Mouse (Mus musculus): ENCODE measurements around the gene B230104I21Rik. TPM values are rescaled to one million over a fixed set of nuclear protein-coding genes. Genes with fewer than 3 reads are reported as not detected.

The B230104I21Rik gene
- total RNA-seq, 2 experiments from 2014 or later, result 0.53 TPM; not detected in 1

GRCm38 (mm10) chr4:154390333-154391080 lies 54.6 kb downstream of the B230104I21Rik start:
- peak in 1 of 2 experiments; percentile 67 for DNase-seq (ENCODE audit: low spot score in 2 of 2)

- no peak for DNase-seq (ENCODE audit: low spot score in 2 of 2)
Measured at GRCm38 (mm10) chr4:154392641-154393040, 56.7 kb downstream of the B230104I21Rik start.

- peak in 1 of 2 experiments; percentile 58 for DNase-seq (ENCODE audit: low spot score in 2 of 2)
Measured at GRCm38 (mm10) chr4:154393196-154394122, 57.5 kb downstream of the B230104I21Rik start.

- peak in 1 of 2 experiments; percentile 58 for DNase-seq (ENCODE audit: low spot score in 2 of 2)
Measured at GRCm38 (mm10) chr4:154394123-154394722, 58.3 kb downstream of the B230104I21Rik start.

GRCm38 (mm10) chr4:154396652-154397301 lies 60.9 kb downstream of the B230104I21Rik start:
- DNase-seq (ENCODE audit: low spot score in 2 of 2), result no peak

Other genes with a start within 250 kb of the B230104I21Rik start
- 1 to 10 TPM; 3.8 to 4.0 TPM for gene Trp73, start 195.9 kb upstream of the B230104I21Rik start, total RNA-seq (2021)
- 10 to 100 TPM; 29.7 to 36.1 TPM for gene Wrap73, start 193.8 kb upstream of the B230104I21Rik start, total RNA-seq (2021)
- 100 to 1,000 TPM; 156 to 166 TPM for gene Tprgl, start 175.5 kb upstream of the B230104I21Rik start, total RNA-seq (2021)
- gene Megf6, start 165.4 kb upstream of the B230104I21Rik start, total RNA-seq (2021), result 10 to 100 TPM in 1 of 2 experiments, 1 to 10 TPM in 1; 9.4 to 11.6 TPM
- gene Arhgef16, start 34.5 kb upstream of the B230104I21Rik start, total RNA-seq (2021), result under 1 TPM; 0.23 to 0.52 TPM